Mouse (Mus musculus) embryonic fibroblast, embryonic 13.5 days (primary cell): ENCODE measurements around the gene Pgc.

Source experiments
- CTCF ChIP-seq: IDR thresholded peaks from 2 replicates; pipeline ENCODE4 v1.5.1; 2011; ENCODE audit warnings: mild to moderate bottlenecking, control low read depth, low read length, moderate library complexity, borderline replicate concordance; ENCODE audit not compliant: insufficient read depth
- POLR2A ChIP-seq: IDR thresholded peaks from 2 replicates; pipeline ENCODE4 v1.6.1; 2011; ENCODE audit warnings: low read depth, mild to moderate bottlenecking, control low read depth, low read length, moderate library complexity

DNA sequence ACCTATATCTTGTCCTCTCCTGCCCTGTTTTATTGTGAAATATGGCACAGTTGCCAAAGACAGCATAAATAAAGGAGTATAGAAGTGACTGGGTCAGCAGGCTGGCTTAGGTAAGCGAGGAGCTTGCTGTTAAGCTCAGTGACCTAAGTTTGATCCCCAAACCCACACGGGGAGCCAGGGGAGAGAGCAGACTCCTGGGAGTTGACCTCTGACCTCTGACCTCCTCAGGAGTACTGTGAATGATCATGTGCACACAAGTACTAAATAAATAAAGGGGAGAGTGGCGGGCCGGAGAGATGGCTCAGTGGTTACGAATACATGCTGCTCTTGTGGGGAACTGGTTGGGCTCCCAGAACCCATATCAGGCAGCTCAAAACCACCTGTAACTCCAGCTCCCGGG lies 23.5 kb downstream of the Pgc start:
- no peak for TF ChIP-seq CTCF
- no peak for TF ChIP-seq POLR2A
